Mouse (Mus musculus) stomach, embryonic 16.5 days (tissue): ENCODE data around the gene Prc1. TPM values are rescaled to one million over a fixed set of nuclear protein-coding genes. Genes with fewer than 3 reads are reported as not detected.

Experiments
- ATAC-seq: fragments of 200-750 bp; cut with Nextera tagmentation; 2 replicates; pipeline ENCODE4 v1.8.0; 2017; ENCODE audit warnings: moderate number of reproducible peaks, moderate TSS enrichment; ENCODE audit not compliant: insufficient read depth, low FRiP score
- H3K27ac ChIP-seq: fragments of 300-500 bp; sonication (generic); 2 replicates; pipeline ENCODE4 v1.5.1; 2014; ENCODE audit warnings: low read length
- H3K27me3 ChIP-seq: fragments of 300-500 bp; sonication (generic); 2 replicates; pipeline ENCODE4 v1.6.1; 2014; ENCODE audit warnings: low read length, control low read depth, mixed read lengths; ENCODE audit not compliant: control insufficient read depth, insufficient read depth
- H3K36me3 ChIP-seq: fragments of 300-500 bp; sonication (generic); 2 replicates; pipeline ENCODE4 v1.6.1; 2014; ENCODE audit warnings: low read length; ENCODE audit not compliant: control insufficient read depth, insufficient read depth
- H3K4me1 ChIP-seq: fragments of 300-500 bp; sonication (generic); 2 replicates; pipeline ENCODE4 v1.6.1; 2014; ENCODE audit warnings: low read length, control low read depth, mixed read lengths; ENCODE audit not compliant: control insufficient read depth, insufficient read depth
- H3K4me2 ChIP-seq: fragments of 300-500 bp; sonication (generic); 2 replicates; pipeline ENCODE4 v1.6.1; 2014; ENCODE audit warnings: low read depth, low read length, mixed read lengths
- H3K4me3 ChIP-seq: fragments of 300-500 bp; sonication (generic); replicated peaks from 2 replicates; pipeline ENCODE4 v1.5.1; 2014; ENCODE audit warnings: mild to moderate bottlenecking, low read length
- H3K9ac ChIP-seq: fragments of 300-500 bp; sonication (generic); 2 replicates; pipeline ENCODE4 v1.6.1; 2014; ENCODE audit warnings: low read length
- H3K9me3 ChIP-seq: fragments of 300-500 bp; sonication (generic); replicated peaks from 2 replicates; pipeline ENCODE4 v1.6.1; 2016; ENCODE audit warnings: low read length, control low read depth; ENCODE audit not compliant: control insufficient read depth
- WGBS: fragments of 180-500 bp; shearing (Covaris S2); extraction: QIAGEN DNeasy Blood & Tissue Kit; methylation state at CpG from one replicate; pipeline ENCODE4 v1.1.7; 2014; 5-methylcytosine and 5-hydroxymethylcytosine counted together
- polyA plus RNA-seq: library from polyadenylated mRNA; unstranded; fragments of >200 nt; fragmentation: Nextera tagmentation; extraction: Ambion mirVana; gene quantifications from 2 replicates; pipeline ENCODE4 v1.2.1, GENCODE M21; 2015

Gene Prc1
- polyA plus RNA-seq, 1 experiment from 2014 or later = 125 TPM

DNA sequence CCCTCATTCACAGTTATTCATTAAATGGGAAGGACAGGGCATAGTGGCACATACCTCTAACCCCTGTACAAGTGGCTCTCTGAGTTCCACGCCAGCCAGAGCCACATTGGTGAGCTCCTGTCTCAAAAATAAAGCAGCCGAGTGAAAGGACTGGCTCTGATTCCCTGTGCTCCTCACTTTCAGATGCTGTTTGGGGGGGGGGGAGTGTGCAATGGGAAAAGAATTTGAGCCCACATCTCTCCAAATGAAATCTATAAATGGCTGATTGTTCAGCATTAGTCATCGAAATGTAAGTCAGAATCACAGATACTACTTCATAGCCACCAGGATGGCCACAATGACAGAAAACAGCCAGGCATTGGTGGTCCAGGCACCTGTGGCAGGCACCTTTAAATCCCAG lies 2.8 kb downstream of the Prc1 start:
- Histone ChIP-seq H3K36me3 (peaks cover 4% of the 10 kb centered on the region), H3K9ac (no peak overlapping the region), H3K4me2 (no peak overlapping the region), H3K4me3 (no peak overlapping the region), H3K27ac (no peak overlapping the region), H3K4me1 (peaks cover 17% of the 10 kb centered on the region), H3K9me3 (no peaks in the 10 kb centered on the region), H3K27me3 (no peaks in the 10 kb centered on the region)
- 91% methylated on average over 3 of the region's 3 CpGs for WGBS
- no peak for ATAC-seq

DNA sequence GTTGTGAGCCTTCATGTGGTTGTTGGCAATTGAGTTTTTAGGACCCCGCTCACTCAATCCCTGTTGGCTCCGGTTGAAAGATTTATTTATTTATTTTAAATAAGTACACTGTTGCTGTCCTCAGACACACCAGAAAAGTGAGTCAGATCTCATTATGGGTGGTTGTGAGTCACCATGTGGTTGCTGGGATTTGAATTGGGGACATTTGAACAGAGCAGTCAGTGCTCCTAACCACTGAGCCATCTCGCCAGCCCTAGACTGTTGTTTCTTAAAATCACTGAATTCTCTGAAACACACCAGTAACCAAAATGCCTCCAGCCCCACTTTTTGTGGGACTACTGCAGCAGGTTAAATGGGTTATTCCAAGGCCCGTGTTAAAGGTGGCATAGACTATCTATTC lies 4.5 kb downstream of the Prc1 start:
- ATAC-seq = no peak
- Histone ChIP-seq H3K4me3 (no peak overlapping the region), H3K9me3 (no peaks in the 10 kb centered on the region), H3K4me1 (peaks cover 17% of the 10 kb centered on the region), H3K9ac (no peak overlapping the region), H3K36me3 (peaks cover 12% of the 10 kb centered on the region), H3K4me2 (no peak overlapping the region), H3K27ac (no peak overlapping the region), H3K27me3 (no peaks in the 10 kb centered on the region)
- WGBS = 90% methylated on average over 4 of the region's 4 CpGs

DNA sequence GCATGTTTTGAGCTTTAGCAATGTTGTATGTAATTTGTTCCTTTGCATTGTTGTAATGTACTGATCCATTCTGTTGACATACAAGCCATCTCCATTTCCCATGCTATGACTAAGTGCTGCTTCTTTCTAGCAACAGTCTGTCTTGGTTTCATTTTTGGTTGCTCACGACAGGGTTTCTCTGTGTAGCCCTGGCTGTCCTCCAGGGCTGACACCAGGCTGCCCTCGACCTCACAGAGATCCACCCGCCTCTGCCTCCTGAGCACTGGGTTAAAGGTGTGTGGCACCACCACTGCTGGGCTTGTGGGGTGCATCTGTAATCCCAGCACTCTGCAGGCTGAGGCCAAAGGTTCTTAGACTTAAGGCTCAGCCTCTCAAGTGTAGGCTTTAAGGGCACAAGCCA lies 5.3 kb downstream of the Prc1 start:
- H3K27me3 ChIP-seq = no peaks in the 10 kb centered on the region
- H3K27ac ChIP-seq = no peak overlapping the region
- 87% methylated on average over 3 of the region's 3 CpGs for WGBS
- peaks cover 17% of the 10 kb centered on the region for H3K4me1 ChIP-seq
- peaks cover 12% of the 10 kb centered on the region for H3K36me3 ChIP-seq
- no peak for ATAC-seq
- H3K9me3 ChIP-seq = no peaks in the 10 kb centered on the region
- no peak overlapping the region for H3K4me2 ChIP-seq
- no peak overlapping the region for H3K4me3 ChIP-seq
- no peak overlapping the region for H3K9ac ChIP-seq

DNA sequence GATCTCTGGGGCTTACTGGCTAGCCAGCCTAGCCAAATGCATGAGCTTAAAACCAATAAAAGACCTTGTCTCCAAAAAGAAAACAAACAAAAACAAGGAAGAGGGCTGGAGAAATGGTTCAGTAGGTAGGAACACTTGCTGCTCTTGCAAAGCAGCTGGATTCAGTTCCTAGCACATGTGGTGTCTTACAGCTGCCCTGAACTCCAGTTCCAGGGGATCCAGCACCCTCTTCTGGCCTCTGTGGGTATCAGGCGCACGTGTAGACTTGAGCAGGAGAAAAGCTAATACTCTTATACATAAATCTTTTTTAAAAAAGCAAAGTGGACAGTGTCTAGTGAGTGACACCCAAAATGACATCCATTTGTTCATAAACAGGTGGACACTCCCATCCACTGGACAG lies 7.3 kb downstream of the Prc1 start:
- no peak for ATAC-seq
- H3K36me3 ChIP-seq = peaks cover 12% of the 10 kb centered on the region

DNA sequence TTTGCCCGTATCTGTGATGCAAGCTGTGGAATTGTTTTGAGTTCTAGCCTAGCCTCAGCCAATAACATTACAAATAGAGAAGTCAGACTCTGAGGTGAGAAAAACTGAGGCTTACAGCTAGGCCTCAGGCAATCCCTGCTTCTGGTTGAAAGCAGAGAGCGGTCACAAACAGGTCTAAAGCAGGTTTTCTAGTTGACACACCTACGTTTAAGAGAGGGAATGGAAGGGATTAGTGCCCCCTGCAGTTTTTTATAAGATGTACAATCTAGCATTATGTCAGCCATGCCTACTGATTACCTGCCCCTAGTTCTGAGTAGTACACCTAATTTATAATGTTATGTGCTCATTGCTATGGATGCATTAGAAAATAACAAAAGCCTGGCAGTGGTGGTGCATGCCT lies 13.5 kb downstream of the Prc1 start:
- no peaks in the 10 kb centered on the region for H3K4me1 ChIP-seq
- H3K27ac ChIP-seq = no peak overlapping the region
- H3K36me3 ChIP-seq = peaks cover 15% of the 10 kb centered on the region
- H3K9me3 ChIP-seq = no peaks in the 10 kb centered on the region
- H3K4me2 ChIP-seq = no peak overlapping the region
- no peak overlapping the region for H3K9ac ChIP-seq
- ATAC-seq = no peak
- 81% methylated on average over 3 of the region's 3 CpGs for WGBS
- no peak overlapping the region for H3K4me3 ChIP-seq
- no peaks in the 10 kb centered on the region for H3K27me3 ChIP-seq

More for the DNA sequence above, 7.3 kb downstream of the Prc1 start:
- Histone ChIP-seq H3K9me3 (no peaks in the 10 kb centered on the region), H3K27ac (no peak overlapping the region), H3K4me2 (no peak overlapping the region), H3K27me3 (no peaks in the 10 kb centered on the region), H3K4me1 (peaks cover 7% of the 10 kb centered on the region), H3K9ac (no peak overlapping the region), H3K4me3 (no peak overlapping the region)
- 79% methylated on average over 2 of the region's 2 CpGs for WGBS

DNA sequence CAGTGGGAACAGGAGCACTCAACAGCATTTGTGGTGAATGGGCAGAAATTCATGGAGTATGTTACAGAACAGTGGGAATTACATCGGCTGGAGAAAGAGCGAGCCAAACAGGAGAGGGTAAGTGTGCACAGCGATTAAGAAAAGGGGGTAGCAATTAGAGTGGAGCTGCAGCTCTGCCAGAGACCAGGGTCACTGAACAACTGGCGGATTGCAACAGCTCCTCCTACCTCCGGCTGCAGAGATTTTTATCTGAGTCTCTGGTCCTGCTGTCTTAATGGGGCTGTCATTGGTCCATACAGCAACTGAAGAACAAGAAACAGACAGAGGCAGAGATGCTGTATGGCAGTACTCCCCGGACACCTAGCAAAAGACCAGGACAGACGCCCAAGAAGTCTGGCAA lies 16.5 kb downstream of the Prc1 start:
- H3K9me3 ChIP-seq = no peaks in the 10 kb centered on the region
- WGBS = 82% methylated on average over 7 of the region's 7 CpGs
- no peaks in the 10 kb centered on the region for H3K27me3 ChIP-seq
- peaks cover 26% of the 10 kb centered on the region for H3K36me3 ChIP-seq
- ATAC-seq = no peak
- no peaks in the 10 kb centered on the region for H3K4me1 ChIP-seq
- H3K4me2 ChIP-seq = no peak overlapping the region
- H3K4me3 ChIP-seq = no peak overlapping the region
- H3K9ac ChIP-seq = no peak overlapping the region
- H3K27ac ChIP-seq = no peak overlapping the region

DNA sequence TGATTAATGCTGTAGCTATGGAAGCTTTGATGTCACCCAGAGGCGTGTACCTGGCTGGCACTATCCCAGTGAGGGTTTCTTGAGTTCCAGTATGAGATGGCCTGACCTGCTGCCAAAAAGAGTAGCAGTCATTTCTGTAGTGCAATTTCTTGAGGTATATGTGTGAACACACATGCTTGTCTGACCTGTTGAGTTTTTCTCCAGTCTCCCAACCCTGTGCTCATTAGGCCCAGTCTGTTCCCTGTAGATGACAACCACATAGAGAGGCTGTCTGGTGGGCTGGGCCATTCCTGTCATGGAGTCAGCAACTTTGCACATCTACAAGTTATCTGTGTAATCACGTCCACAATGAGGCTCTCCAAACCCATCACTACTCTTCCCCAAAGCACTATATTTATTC lies 21.5 kb downstream of the Prc1 start:
- Histone ChIP-seq H3K27me3 (no peaks in the 10 kb centered on the region), H3K9me3 (no peaks in the 10 kb centered on the region), H3K9ac (no peak overlapping the region), H3K27ac (no peak overlapping the region), H3K4me1 (no peaks in the 10 kb centered on the region), H3K36me3 (peaks cover 28% of the 10 kb centered on the region), H3K4me2 (no peak overlapping the region), H3K4me3 (no peak overlapping the region)
- WGBS = 83% methylated on average over 2 of the region's 2 CpGs
- no peak for ATAC-seq

DNA sequence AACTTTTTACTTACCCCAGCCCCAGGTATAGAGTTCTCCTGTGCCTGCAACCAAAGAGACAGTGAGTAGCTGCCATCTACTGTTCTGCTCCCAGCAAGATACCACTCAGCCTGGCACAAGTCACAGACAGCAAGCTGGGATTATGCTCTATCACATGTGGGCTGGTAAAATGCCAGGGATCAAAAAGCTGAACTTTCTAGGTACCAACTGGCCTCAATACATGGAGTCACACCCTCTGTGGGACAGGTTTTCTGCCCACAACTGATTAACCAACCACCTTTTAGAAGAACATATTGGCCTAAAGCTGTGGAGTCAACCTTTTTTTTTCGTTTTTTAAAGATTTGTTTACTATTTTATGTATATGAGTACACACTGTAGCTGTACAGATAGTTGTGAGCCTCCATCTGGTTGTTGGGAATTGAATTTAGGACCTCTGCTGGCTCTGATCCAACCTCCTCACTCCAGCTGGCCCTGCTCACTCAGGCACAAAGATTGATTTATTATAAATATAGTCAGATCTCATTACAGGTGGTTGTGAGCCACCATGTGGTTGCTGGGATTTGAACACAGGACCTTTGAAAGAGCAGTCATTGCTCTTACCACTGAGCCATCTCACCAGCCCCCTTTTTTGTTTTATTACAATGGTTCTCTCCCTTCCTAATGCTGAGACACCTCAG lies 23.3 kb downstream of the Prc1 start:
- no peaks in the 10 kb centered on the region for H3K27me3 ChIP-seq
- peaks cover 25% of the 10 kb centered on the region for H3K36me3 ChIP-seq
- H3K9me3 ChIP-seq = no peaks in the 10 kb centered on the region
- ATAC-seq = no peak
- no peak overlapping the region for H3K9ac ChIP-seq
- H3K27ac ChIP-seq = no peak overlapping the region
- no peak overlapping the region for H3K4me3 ChIP-seq
- H3K4me1 ChIP-seq = 0 out of 2 replicates have a peak, but pooled peaks cover under 1% of the 10 kb centered on the region
- H3K4me2 ChIP-seq = no peak overlapping the region
- WGBS = 55% methylated on average over 1 of the region's 1 CpGs

DNA sequence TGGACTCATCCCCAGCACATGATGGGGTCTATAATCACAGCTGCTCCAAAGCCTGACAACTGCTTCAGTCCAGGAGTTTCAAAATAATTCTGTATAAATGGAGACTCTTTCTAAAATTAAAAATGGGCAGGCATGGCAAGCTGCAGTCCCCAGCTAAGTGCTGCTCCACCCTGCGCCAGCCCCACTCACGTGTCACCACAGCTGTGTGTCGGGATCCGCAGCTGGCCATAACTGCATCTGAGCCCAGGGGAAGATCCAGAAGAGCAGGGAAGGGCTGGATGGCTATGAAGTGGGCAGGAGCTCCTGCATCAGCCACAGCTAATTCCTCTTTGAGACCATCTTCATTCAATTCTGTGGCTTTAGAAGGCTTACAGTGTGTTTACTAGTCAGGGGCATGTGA lies 24.4 kb downstream of the Prc1 start:
- ATAC-seq = no peak
- no peak overlapping the region for H3K27ac ChIP-seq
- WGBS = 90% methylated on average over 4 of the region's 4 CpGs
- no peak overlapping the region for H3K4me2 ChIP-seq
- H3K27me3 ChIP-seq = no peaks in the 10 kb centered on the region
- no peak overlapping the region for H3K4me3 ChIP-seq
- no peak overlapping the region for H3K9ac ChIP-seq
- H3K9me3 ChIP-seq = no peaks in the 10 kb centered on the region
- H3K36me3 ChIP-seq = peaks cover 25% of the 10 kb centered on the region
- peaks cover 9% of the 10 kb centered on the region; the same call in 1 of the 2 replicates for H3K4me1 ChIP-seq
